Mouse (Mus musculus): ENCODE measurements around the gene Gm14434.
"Not testable (repeated sequence)": the region's sequence is repeated elsewhere in the genome, so short reads cannot be mapped to it uniquely, and the experiment has no call there.

Gene Gm14434

GRCm38 (mm10) chr2:176486683-176487082 is at the start of gene Gm14434:
TSS of gene Gm14434 (minus strand) at chr2:176486783.
- not testable (repeated sequence) for DNase-seq

DNA sequence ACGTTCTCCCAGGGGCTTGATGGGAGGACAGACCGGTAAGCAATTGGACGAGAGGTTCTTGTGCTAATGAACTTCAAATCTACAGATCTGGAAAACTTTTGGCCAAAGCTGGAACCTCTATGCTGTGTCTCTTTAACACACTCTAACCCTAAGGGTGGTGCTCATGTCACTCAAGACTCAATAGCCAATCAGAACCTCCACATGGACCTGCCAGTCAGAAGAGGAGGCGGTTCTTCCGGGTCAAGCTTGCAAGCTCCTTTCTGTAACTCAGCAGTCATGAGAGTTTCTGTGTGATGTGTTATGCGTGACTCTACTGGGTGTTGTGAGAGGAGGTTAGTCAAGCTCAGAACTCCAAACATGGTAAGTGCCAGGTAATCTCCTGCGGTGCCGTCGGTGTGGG is 34.2 kb upstream of the Gm14434 start, which contains the start of gene Zfp967:
Gene Zfp967 (plus strand): TSS at position 301 of the 400 bp plus-strand sequence.
- DNase-seq, result not testable (repeated sequence)

DNA sequence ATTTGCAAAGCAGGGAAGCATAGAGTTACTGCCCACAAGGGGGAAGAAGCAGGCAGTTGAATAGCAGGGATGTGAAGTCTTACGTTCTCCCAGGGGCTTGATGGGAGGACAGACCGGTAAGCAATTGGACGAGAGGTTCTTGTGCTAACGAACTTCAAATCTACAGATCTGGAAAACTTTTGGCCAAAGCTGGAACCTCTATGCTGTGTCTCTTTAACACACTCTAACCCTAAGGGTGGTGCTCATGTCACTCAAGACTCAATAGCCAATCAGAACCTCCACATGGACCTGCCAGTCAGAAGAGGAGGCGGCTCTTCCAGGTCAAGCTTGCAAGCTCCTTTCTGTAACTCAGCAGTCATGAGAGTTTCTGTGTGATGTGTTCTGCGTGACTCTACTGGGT is 63.3 kb downstream of the Gm14434 start, which contains the start of gene Gm14435:
Gene Gm14435 (plus strand): TSS at position 301 of the 400 bp plus-strand sequence.
- DNase-seq, result not testable (repeated sequence)
